Mouse (Mus musculus) liver, embryonic 12.5 days (tissue): Measurements from ENCODE around the gene Actr8. TPM values are rescaled to one million over a fixed set of nuclear protein-coding genes. Genes with fewer than 3 reads are reported as not detected.

Source experiments
- ATAC-seq: fragments of 200-750 bp; cut with Nextera tagmentation; 2 replicates; pipeline ENCODE4 v1.8.0; 2017; ENCODE audit warnings: moderate number of reproducible peaks, mild to moderate bottlenecking, moderate library complexity
- H3K27ac ChIP-seq: fragments of 300-500 bp; sonication (generic); 2 replicates; pipeline ENCODE4 v1.5.1; 2016; ENCODE audit warnings: mild to moderate bottlenecking
- H3K27me3 ChIP-seq: fragments of 300-500 bp; sonication (generic); replicated peaks from 2 replicates; pipeline ENCODE4 v1.6.1; 2016; ENCODE audit warnings: mild to moderate bottlenecking, moderate library complexity
- H3K36me3 ChIP-seq: fragments of 300-500 bp; sonication (generic); 2 replicates; pipeline ENCODE4 v1.6.1; 2016; ENCODE audit warnings: mild to moderate bottlenecking, moderate library complexity
- H3K4me1 ChIP-seq: fragments of 300-500 bp; sonication (generic); 2 replicates; pipeline ENCODE4 v1.6.1; 2016
- H3K4me2 ChIP-seq: fragments of 300-500 bp; sonication (generic); 2 replicates; pipeline ENCODE4 v1.6.1; 2016; ENCODE audit warnings: mild to moderate bottlenecking, moderate library complexity
- H3K4me3 ChIP-seq: fragments of 300-500 bp; sonication (generic); 2 replicates; pipeline ENCODE4 v1.5.1; 2016; ENCODE audit warnings: mild to moderate bottlenecking, moderate library complexity
- H3K9ac ChIP-seq: fragments of 300-500 bp; sonication (generic); 2 replicates; pipeline ENCODE4 v1.6.1; 2016; ENCODE audit warnings: mild to moderate bottlenecking, moderate library complexity
- H3K9me3 ChIP-seq: fragments of 300-500 bp; sonication (generic); replicated peaks from 2 replicates; pipeline ENCODE4 v1.6.1; 2016; ENCODE audit warnings: mild to moderate bottlenecking, moderate library complexity
- WGBS: fragments of 180-500 bp; shearing (Covaris S2); methylation state at CpG from one replicate; pipeline ENCODE4 v1.1.7; 2016; ENCODE audit not compliant: insufficient replicate concordance; 5-methylcytosine and 5-hydroxymethylcytosine counted together
- microRNA-seq: library from miRNA; unstranded; fragments of <30 nt; microRNA quantifications from one replicate; pipeline ENCODE4, GENCODE M21; 2017
- polyA plus RNA-seq: library from polyadenylated mRNA; unstranded; fragments of >200 nt; fragmentation: Nextera tagmentation; extraction: Ambion mirVana; gene quantifications from 2 replicates; pipeline ENCODE4 v1.2.1, GENCODE M21; 2016

The Actr8 gene
- polyA plus RNA-seq, 1 experiment from 2014 or later: 32.5 TPM

- H3K4me1 ChIP-seq: no peaks in the 10 kb centered on the region
- H3K36me3 ChIP-seq: no peaks in the 10 kb centered on the region
- no peak for ATAC-seq
- no peak overlapping the region for H3K27ac ChIP-seq
- H3K4me3 ChIP-seq: no peak overlapping the region
- H3K9ac ChIP-seq: no peak overlapping the region
- WGBS: 75% methylated on average over 4 of the region's 4 CpGs
- H3K4me2 ChIP-seq: no peak overlapping the region
- no peaks in the 10 kb centered on the region for H3K27me3 ChIP-seq
- no peaks in the 10 kb centered on the region for H3K9me3 ChIP-seq
Measured at GRCm38 (mm10) chr14:30046976-30047375, 68.8 kb downstream of the Actr8 start.

GRCm38 (mm10) chr14:30048049-30048448, 69.9 kb downstream of the Actr8 start:
- Histone ChIP-seq H3K9me3 (no peaks in the 10 kb centered on the region), H3K9ac (no peak overlapping the region), H3K36me3 (no peaks in the 10 kb centered on the region), H3K27me3 (no peaks in the 10 kb centered on the region; the same call in 1 of the 2 replicates), H3K4me1 (no peaks in the 10 kb centered on the region), H3K4me2 (no peak overlapping the region), H3K4me3 (no peak overlapping the region), H3K27ac (no peak overlapping the region)
- 54% methylated on average over 3 of the region's 3 CpGs for WGBS
- ATAC-seq: no peak

DNA sequence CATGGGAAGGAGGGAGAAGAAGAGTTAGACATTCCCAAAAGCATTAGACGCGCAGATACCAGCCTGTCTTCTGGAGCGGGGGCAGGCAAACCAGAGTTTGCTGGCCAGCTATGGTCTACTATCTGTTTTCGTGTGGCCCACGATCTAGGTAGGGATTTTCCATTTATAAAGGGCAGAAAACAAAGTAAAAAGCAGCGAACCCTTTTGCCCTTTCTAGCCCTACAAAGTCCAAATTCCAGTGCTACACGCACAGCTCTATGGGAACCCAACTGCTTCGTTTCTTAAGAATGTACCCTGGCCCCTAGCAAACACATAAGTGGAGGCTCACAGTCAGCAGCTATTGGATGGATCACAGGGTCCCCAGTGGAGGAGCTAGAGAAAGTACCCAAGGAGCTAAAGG, 72.1 kb downstream of the Actr8 start:
- H3K4me1 ChIP-seq: no peaks in the 10 kb centered on the region
- no peaks in the 10 kb centered on the region for H3K9me3 ChIP-seq
- H3K4me3 ChIP-seq: no peak overlapping the region
- H3K27me3 ChIP-seq: no peaks in the 10 kb centered on the region; the same call in 1 of the 2 replicates
- H3K9ac ChIP-seq: no peak overlapping the region
- H3K4me2 ChIP-seq: no peak overlapping the region
- ATAC-seq: no peak
- WGBS: 68% methylated on average over 8 of the region's 8 CpGs
- H3K27ac ChIP-seq: no peak overlapping the region
- H3K36me3 ChIP-seq: no peaks in the 10 kb centered on the region

GRCm38 (mm10) chr14:30054922-30055321, 76.8 kb downstream of the Actr8 start:
- no peak overlapping the region for H3K4me2 ChIP-seq
- H3K27ac ChIP-seq: no peak overlapping the region
- H3K27me3 ChIP-seq: no peaks in the 10 kb centered on the region; the same call in 1 of the 2 replicates
- H3K4me3 ChIP-seq: no peak overlapping the region
- no peak overlapping the region for H3K9ac ChIP-seq
- no peaks in the 10 kb centered on the region for H3K9me3 ChIP-seq
- 50% methylated on average over 7 of the region's 7 CpGs for WGBS
- H3K36me3 ChIP-seq: no peaks in the 10 kb centered on the region
- ATAC-seq: no peak
- H3K4me1 ChIP-seq: no peaks in the 10 kb centered on the region

Small RNAs within 50 kb of the gene (microRNA-seq; reads per million reads assigned to microRNA genes)
- gene Mir6947: 1.8 reads per million

Other genes starting within 250 kb of the Actr8 start
- gene Selenok, start 10.0 kb upstream of the Actr8 start, polyA plus RNA-seq: 133 and 142 TPM in 2 replicates
- 0.39 and 0.57 TPM in 2 replicates for gene Il17rb, start 30.6 kb downstream of the Actr8 start, polyA plus RNA-seq
- gene Chdh, start 30.7 kb downstream of the Actr8 start, polyA plus RNA-seq: 0.25 and 0.26 TPM in 2 replicates